Mouse (Mus musculus): ENCODE data around the gene Tspan17.

GRCm38 (mm10) chr13:54759496-54759895, 29.7 kb upstream of the Tspan17 start:
- no peak for TF ChIP-seq CTCF (conservative IDR thresholded peaks at IDR 0.05; ENCODE audit: insufficient read depth, insufficient read length, low read depth, low read length)
- TF ChIP-seq POLR2A (IDR thresholded peaks at IDR 0.05; ENCODE audit: low read depth, low read length): no peak
